Mouse (Mus musculus) activated CD4-positive, CD25-positive, alpha-beta regulatory T cell, adult 4 months (primary cell): ENCODE measurements around the gene Ano10. TPM values are rescaled to one million over a fixed set of nuclear protein-coding genes. Genes with fewer than 3 reads are reported as not detected.

Source experiments
- ATAC-seq: one replicate; pipeline ENCODE4 v1.8.0; 2017
- polyA plus RNA-seq, 2 experiments: library from polyadenylated mRNA; unstranded; fragments of 100-300 nt; shearing (Covaris generic); gene quantifications; one replicate each; pipeline ENCODE4 v1.2.1; 2017

Ano10 gene
- polyA plus RNA-seq, 2 experiments from 2014 or later: 21.7 to 26.2 TPM

DNA sequence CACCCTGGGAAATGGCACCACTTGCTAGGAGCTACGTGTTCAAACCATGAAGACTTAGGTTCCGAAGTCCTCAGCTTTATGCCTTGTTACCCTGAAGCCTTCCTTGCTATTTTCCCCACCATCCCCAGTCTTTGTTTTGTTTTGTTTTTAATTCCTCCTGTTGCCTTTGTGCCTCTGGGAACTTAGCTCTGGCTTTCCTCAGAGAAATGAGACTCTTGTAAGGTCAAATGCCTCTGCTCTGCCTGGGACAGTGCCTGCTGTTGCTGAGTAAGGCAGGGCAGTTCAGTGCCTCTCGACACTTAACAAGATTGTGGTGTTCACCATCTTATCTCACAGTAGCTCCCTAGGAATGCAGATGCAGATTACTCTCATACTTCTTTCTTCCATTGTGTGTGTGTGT, 140.8 kb downstream of the Ano10 start:
- ATAC-seq: no peak

DNA sequence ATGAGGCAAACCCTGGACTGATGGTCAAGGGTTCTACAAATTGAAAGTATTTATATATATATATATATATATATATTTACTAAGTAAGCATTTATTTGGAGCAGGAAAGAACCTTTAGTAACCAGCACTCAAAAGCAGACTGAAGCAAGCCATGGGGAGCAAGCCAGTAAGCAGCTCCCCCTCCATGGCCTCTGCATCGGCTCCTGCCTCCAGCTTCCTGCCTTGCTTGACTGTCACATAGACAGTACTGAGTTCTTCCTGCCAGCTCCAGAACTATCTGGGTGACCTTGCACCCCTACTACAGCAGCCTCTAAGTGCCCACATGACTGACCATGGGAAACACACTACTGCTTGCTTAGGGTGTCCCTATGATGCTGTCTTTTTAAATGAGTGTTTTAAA, 141.7 kb downstream of the Ano10 start:
- no peak for ATAC-seq

DNA sequence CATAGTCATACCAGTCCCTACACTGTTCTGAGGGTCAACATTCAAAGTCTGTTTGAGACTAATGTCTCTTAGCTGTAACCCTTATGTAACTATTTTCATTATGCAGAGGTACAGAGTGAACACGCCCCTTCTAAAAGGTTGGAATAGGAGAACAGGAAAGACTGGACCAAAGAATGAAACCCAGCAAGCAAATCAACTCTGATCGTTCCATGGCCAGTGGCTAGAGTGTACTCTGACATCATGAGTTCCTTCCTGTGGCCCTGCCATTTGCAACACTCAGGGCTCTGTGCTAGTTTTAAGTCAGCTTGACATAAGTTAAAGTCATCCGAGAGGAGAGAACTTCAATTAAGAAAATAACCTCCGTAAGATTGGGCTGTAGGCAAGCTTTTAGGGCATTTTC, 142.2 kb downstream of the Ano10 start:
- no peak for ATAC-seq

DNA sequence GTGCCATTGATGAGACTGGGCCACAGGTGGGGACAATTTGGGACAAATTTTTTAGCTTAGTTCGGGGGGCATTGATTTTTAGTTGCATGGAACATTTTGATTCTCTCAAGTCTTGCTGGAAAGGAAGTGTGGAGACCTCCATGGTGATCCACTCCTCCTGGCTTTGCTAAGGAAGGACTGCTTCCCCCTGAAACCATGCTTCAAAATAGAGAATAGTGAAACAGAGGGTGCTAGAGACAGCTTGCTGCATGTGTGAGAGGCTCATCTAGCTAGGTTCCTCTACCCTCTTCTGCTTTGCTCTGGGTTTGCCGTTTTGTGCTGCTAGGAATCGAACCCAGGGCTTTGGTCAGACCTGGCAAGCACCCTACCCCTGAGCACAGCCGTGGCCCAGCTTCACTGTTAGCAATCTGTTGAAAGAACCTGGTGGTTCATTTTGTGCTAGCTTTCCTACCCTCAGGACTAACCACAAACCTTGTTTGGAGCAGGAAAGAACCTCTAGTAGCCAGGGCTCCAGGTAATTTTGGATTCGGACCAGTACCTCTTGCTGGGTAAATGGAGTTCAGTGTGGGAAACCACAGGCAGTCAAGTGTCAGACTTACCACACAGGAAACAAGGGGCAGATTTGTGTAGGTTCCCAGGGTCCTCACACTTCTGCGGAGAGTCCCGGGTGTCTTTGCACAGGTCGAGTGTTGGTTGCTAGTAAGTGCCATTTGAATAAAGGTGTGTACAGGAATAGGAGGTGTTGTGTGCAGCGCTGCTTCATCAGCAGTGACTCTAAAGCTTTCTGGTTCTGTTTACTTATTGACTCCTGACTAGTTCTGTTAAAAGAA, 144.0 kb downstream of the Ano10 start:
- ATAC-seq: peak; percentile 90

DNA sequence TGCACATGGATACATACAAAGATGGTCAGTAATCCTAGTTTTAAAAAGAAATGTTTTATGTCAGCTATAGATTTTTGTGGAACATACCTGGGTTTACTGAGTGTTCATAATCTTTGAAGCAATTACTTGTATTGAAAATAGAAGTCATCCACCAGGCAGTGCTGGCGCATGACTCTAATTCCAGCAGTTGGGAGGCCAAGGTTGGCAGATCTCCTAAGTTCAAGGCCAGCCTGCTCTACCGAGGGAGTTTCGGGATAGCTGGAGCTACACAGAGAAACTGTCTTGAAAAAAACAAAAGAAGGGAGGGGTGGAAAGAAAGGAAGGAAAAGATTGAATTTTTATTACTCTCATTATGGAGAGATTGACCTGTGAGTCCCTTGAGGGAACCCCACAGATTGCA, 145.9 kb downstream of the Ano10 start:
- no peak for ATAC-seq

DNA sequence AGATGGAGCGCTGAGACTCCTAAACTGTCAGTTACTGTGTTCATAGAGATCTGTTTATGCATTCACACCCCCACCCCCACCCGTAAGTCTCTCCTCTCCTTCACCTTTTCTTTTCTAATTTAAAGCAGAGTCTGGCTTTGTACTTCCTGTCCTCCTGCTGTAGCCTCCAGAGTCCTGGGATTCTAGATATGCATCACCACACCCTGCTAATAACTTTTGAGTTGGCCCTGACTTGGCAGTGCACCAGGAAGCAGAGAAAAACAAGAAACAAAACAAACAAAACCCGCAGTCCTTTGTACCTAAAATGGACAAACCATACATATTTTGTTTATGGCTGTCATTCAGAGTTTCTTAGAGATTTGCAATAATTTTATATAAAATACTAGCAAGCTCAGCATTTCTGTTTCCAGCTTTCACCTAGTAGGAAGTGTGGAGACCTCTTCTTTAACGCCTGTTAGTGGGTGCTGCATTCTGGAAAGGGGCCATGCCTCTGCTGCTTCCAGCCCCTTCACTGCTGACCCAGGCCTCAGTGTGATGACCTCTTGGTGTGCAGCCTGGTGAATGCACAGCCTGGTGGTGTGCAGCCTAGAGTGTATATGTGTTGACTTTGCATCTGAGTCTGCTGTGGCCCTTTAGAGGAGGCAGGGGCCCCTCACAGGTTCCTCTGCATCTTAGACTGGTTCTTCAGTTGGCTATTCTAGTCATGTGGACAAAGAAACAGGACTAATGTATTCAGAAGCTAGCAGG, 147.9 kb downstream of the Ano10 start:
- ATAC-seq: no peak

DNA sequence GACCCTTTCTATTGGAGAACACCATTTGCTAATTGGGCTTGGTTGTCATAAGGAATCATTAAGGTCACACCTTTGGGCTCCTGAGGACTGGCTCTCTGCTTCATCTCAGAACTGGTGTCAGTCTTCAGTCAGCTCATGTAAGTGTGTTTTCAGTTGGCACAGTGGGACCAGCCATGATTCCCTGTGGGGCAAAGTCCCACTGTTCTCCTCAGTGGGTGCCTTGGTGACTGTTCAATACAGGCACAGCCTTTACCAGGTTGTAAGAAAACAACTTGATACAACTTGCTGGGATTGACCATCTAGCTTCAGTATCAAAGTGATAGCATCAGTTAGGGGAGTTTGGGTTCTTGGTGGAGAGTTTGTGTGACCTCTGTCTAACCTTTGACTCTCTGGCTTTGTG, 148.5 kb downstream of the Ano10 start:
- ATAC-seq: no peak

DNA sequence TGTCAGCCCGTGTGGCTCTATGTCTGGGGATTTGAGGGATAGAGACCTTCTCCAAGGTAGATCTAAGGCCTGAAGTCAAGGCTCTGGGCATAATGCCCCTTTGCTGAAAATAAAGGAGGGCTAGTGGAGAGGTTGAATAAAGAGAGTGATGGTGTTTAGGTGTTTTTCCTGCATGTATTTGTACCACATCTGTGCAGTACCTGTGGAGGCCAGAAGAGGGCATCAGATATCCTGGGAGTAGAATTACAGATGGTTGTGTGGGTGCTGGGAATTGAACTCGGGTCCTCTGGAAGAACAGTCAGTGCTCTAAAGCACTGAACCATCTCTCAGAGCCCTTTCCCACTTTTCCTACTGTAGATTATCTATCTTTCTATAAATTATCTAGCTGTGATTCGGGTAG, 149.4 kb downstream of the Ano10 start:
- no peak for ATAC-seq

DNA sequence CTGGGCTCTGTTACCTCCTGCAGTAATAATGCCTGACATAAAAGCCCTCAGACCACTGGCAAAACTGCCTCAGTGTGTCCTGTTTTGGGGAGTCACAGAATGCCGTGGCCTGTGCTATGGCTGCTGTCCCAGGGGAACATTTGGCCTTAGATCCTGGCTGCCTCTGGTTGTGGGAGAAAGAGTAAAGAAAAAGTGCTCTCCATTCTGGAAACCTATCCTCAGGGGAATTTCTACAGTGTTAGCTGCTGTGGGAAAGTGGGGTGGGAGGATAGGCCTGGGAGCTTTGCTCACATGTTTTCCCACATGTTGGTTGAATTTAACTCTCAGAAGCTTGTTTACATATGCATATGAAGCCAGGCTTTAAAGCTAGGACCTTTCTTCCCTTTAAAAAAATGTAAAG, 151.0 kb downstream of the Ano10 start:
- ATAC-seq: no peak

DNA sequence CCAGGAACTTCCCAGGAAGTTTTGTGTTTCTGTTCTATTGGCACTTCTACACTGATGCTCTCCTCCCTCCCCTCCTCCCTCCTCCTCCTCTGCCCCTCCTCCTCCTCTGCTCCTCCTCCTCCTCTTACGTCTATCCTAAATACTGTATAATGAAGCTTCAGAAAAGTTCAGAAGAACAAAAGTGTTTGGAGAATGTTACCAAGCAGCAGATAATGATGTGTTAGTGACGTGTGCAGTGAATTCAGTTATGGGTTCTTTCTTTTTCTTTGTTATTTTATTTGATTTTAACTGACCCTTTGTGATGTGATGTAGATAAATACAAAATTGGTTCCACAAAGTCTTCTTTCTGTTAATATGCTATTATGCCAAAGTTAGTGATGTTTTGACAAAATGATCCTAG, 155.0 kb downstream of the Ano10 start:
- no peak for ATAC-seq

DNA sequence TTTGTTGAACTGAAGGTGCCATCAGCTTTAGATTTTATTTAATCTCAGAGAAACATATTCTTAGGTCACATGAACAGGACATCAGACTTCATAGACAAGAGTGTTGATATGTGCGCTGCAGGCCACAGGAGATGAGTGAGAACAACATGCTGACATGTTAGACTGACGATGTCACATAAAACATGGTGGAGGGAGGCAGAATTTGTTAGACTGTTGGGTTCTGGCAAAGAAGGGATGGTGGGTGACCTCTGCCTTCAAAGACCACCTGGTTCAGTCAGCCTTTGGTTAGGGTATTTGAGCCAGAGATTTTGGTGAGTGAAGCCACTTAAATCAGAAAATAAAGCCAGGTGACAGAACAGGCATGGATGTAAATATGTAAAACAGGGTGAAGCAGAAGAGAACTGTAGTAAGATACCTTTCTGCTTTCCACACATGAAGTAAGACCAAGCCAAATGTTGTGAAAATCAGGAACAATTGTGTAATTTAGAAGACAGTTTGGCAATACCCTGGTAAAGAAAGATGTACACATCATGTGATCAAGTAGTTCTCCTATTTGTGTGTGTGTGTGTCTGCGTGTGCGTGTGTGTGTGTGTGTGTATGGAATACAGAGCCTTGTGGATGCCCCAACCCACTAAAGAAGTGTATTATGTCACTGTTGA, 155.7 kb downstream of the Ano10 start:
- ATAC-seq: no peak

DNA sequence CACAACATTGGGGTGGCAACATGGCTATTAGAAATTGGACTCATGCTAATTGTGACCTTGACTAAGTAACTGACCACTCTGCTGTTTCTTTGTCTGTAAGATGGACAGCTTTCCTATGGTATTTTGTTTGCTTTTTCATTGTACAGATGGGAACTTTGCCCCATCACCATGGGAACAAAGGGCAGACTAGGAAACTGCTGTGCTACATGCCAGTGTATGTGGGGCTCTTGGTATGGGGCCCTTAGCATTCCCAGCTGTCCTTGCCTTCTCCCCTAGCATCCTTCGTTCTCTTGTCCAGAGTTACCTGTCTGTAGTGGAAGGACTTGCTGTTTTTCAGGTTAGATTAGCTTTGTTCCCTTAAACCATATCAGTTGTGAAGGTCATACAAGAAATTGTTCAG, 156.3 kb downstream of the Ano10 start:
- ATAC-seq: no peak

DNA sequence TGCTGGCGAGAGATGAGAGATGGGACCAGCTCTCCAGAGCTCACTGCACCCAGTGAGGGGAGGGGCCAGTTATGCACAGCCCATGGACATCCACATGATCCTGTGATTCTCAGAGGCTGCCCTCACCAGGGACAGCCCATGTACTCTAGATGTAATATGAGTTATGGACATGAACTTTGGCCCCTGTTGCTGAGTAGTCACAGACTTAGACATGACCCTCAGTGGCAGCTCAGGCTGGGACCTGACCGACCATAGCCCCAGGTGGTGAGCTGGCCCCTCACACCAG, 158.4 kb downstream of the Ano10 start:
- no peak for ATAC-seq

DNA sequence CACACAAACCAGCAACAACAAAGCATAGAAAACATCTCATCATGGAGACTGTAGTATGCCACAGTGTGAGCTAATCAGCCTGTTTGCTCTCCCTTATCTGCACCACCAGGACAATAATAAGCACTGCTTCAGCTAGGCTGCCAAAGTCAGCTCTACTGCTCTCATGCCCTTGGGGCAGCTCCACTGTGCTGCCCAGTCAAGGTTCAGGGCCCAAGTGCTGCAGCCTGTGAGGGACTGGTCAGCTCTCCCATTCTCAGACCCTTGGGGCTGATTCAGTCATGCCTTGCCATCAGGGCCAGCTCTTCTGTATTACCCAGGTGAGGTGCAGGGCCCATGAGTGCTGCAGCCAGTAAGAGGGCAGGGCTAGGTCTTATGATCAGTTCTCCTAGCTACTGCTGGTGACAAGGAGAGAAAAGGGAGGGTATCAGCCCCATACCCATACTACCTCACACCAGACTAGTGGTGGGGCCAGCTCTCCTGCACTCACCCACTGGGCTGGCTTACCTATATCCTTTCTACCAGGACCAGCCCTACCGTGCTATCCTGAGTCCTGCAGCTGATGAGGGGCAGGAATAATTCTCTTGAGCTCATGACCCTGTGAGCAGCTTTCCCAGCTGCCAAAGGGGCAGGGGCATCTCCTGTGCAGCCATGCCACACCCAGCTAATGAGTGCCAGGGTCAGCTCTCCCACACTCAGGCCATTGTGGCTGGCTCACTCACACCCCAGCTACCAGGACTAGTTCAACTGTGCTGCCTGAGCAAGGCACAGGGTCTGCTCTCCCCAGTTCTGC, 158.9 kb downstream of the Ano10 start:
- no peak for ATAC-seq

DNA sequence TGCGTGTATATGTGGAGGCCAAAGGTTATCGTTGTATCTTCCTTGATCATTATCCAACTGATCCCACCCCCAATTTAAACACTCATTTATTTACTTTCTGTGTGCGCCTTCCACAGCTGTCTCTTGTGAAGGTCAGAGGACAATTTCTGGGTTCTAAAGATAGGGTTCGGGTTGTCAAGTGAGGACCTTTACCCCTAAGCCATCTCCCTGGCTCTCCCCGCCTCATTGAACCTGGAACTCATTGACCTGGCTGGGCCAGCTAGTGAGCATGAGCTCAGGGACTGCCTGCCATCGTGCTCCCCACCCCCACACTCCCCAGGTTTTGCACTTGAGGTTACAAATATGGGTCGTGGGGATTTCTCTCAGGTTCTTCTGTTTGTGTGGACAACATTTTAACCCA, 162.1 kb downstream of the Ano10 start:
- ATAC-seq: no peak

DNA sequence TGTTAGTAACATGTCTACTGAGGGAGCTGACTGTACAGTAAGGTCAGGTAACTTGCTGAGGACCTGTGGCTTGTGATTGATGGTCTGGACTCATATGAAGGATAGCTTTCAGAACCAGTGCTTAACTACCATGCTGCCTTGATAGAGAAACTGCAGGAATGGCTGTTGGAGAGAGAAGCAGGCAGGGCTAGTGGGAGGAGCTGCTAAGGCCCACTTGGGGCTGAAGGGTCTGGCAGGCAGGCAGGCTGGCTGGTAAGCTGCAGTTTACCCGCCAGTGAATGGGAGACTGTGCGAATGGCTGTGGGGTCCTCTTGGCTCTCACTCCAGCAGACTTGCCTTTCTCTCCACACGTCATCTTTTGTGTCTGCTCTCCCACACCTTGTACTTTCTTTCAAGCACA, 163.6 kb downstream of the Ano10 start:
- ATAC-seq: no peak

DNA sequence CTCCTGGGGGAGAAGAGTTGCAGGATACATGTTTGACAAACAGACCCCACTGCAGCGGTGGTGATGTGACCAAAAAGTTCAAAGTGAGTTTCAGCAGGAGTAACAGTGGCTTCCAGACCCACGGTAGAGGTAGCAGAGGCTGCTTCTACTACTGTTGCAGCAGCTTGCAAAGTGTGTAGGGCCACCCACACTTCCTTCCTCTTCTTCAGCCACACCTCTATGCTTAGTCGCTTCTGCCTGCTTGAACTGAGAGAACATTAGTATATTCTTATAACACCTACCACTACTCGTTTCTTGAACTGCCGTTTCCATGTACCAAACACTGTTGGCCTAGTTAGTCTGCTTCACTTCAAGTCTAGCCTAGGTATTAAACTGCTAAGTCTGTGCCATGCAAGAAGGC, 165.5 kb downstream of the Ano10 start:
- ATAC-seq: peak; percentile 89

DNA sequence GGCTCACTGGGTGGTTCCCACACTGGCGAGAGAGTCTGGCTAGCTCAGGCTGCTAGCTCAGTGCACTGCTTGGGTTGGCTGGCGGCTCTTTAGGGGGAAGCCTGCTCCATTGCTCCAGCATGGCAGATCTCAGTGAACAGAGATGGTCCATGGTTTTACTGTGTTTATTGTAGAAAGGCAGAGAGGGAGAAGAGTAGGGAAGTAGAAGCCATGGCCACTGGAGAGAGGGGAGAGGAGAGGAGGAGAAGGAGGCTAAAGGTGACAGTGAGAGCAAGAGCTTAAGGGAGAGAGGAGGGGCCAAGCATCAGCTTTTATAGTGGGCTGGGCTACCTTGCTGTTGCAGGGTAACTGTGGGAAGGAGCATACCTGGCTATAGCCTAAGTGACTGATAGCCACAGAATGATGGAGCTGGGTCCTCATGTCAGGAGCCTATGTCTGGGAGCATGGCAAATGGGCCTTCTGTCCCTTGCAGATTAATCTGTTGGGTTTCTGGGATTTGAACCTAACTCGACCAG, 166.9 kb downstream of the Ano10 start:
- ATAC-seq: no peak

DNA sequence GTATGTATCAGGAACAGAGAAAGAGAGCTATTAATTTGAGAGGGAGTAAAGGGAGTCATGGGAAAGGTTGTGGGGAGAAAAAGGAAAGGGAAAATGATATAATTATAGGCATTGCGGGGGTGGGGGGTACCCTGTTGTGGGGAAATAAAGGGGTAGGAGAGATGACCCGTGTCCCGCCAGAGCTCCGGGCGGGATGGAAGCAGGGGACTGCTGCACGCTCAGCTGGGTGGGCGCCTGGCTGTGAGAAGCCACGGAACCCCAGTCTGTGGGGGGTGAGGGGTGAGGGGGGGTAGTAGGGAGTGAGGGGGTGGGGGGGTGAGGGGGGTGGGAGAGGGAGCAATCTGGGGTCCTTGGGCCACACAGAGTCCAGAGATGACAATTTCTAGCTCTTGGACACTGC, 167.4 kb downstream of the Ano10 start:
- no peak for ATAC-seq
